Mouse (Mus musculus) myocyte (in vitro differentiated cells): ENCODE data around the gene Adcy9.

Experiments
- CEBPB ChIP-seq: IDR thresholded peaks from 2 replicates; pipeline ENCODE4 v1.6.1; 2011; ENCODE audit warnings: mild to moderate bottlenecking, moderate library complexity; ENCODE audit not compliant: poor library complexity, insufficient read depth, severe bottlenecking
- E2F4 ChIP-seq: IDR thresholded peaks from one replicate; pipeline ENCODE4 v1.6.1; 2011; ENCODE audit warnings: mild to moderate bottlenecking, control low read depth, moderate library complexity; ENCODE audit not compliant: insufficient read depth
- MAX ChIP-seq: IDR thresholded peaks from one replicate; pipeline ENCODE4 v1.6.1; 2011; ENCODE audit warnings: low read depth, mild to moderate bottlenecking, control low read depth
- MYOG ChIP-seq, 3 experiments: IDR thresholded peaks; one replicate each; pipeline ENCODE4 v1.6.1; 2011; ENCODE audit warnings: control low read depth in 2 of 3, low read depth in 2 of 3, mild to moderate bottlenecking in 2 of 3; ENCODE audit not compliant: insufficient read length in 2 of 3, control insufficient read depth in 1 of 3, insufficient read depth in 1 of 3
- POLR2A ChIP-seq: IDR thresholded peaks from one replicate; pipeline ENCODE4 v1.6.1; 2011; ENCODE audit warnings: low read depth, mild to moderate bottlenecking, control low read depth, moderate library complexity; ENCODE audit not compliant: insufficient read length
- SRF ChIP-seq: IDR thresholded peaks from one replicate; pipeline ENCODE4 v1.6.1; 2011; ENCODE audit warnings: low read depth; ENCODE audit not compliant: control insufficient read depth, insufficient read length
- USF1 ChIP-seq: IDR thresholded peaks from one replicate; pipeline ENCODE4 v1.6.1; 2011; ENCODE audit warnings: low read depth, mild to moderate bottlenecking, control low read depth, moderate library complexity

GRCm38 (mm10) chr16:4455693-4456092 lies 35.4 kb upstream of the Adcy9 start:
- TF ChIP-seq MYOG (IDR thresholded peaks at IDR 0.05; ENCODE audit: control insufficient read depth in 1 of 3, insufficient read depth in 1 of 3, insufficient read length in 2 of 3, low read depth in 2 of 3) (peak; percentile 49 to 92 (median 87)), POLR2A (no peak), USF1 (no peak), CEBPB (no peak), E2F4 (no peak), SRF (no peak), MAX (no peak)
